Mouse (Mus musculus): ENCODE data around the gene 2810459M11Rik. TPM values are rescaled to one million over a fixed set of nuclear protein-coding genes. Genes with fewer than 3 reads are reported as not detected.

Gene 2810459M11Rik
- total RNA-seq, 2 experiments from 2014 or later: 9.8 to 11.9 TPM

- no peak for TF ChIP-seq CTCF (conservative IDR thresholded peaks at IDR 0.05)
- peak; percentile 63 to 88 for DNase-seq (ENCODE audit: low spot score in 2 of 2)
- Histone ChIP-seq H3K27ac (peak overlapping the region; percentile 91), H3K4me3 (no peak overlapping the region)
Observed at GRCm38 (mm10) chr1:86032273-86032987, 13.2 kb upstream of the 2810459M11Rik start.

- no peak for DNase-seq (ENCODE audit: low spot score in 2 of 2)
- no peak for TF ChIP-seq CTCF (conservative IDR thresholded peaks at IDR 0.05)
- Histone ChIP-seq H3K4me3 (no peak overlapping the region), H3K27ac (peak overlapping the region; percentile 80)
Observed at GRCm38 (mm10) chr1:86038191-86038951, 7.3 kb upstream of the 2810459M11Rik start.

- Histone ChIP-seq H3K27ac (no peak overlapping the region), H3K4me3 (no peak overlapping the region)
- TF ChIP-seq CTCF (conservative IDR thresholded peaks at IDR 0.05): no peak
- DNase-seq (ENCODE audit: low spot score in 2 of 2): no peak
Observed at GRCm38 (mm10) chr1:86040131-86040530, 5.5 kb upstream of the 2810459M11Rik start.

- H3K4me3 ChIP-seq: no peak overlapping the region
- TF ChIP-seq CTCF (conservative IDR thresholded peaks at IDR 0.05): no peak
- no peak for DNase-seq (ENCODE audit: low spot score in 2 of 2)
- no peak overlapping the region for H3K27ac ChIP-seq
Observed at GRCm38 (mm10) chr1:86040817-86041216, 4.8 kb upstream of the 2810459M11Rik start.

- TF ChIP-seq CTCF (conservative IDR thresholded peaks at IDR 0.05): no peak
- Histone ChIP-seq H3K4me3 (no peak overlapping the region; the same call in 1 of the 2 replicates), H3K27ac (peak overlapping the region; percentile 92)
- DNase-seq (ENCODE audit: low spot score in 2 of 2): no peak
Observed at GRCm38 (mm10) chr1:86045056-86045455, 607 bp upstream of the 2810459M11Rik start.

GRCm38 (mm10) chr1:86046833-86047563 is 1.3 kb downstream of the 2810459M11Rik start:
- Histone ChIP-seq H3K27ac (peak overlapping the region; percentile 92), H3K4me3 (peak overlapping the region; percentile 71)
- no peak for TF ChIP-seq CTCF (conservative IDR thresholded peaks at IDR 0.05)
- DNase-seq (ENCODE audit: low spot score in 2 of 2): no peak

- no peak for TF ChIP-seq CTCF (conservative IDR thresholded peaks at IDR 0.05)
- Histone ChIP-seq H3K4me3 (no peak overlapping the region; the same call in 1 of the 2 replicates), H3K27ac (peak overlapping the region; percentile 20; the same call in 1 of the 2 replicates)
- DNase-seq (ENCODE audit: low spot score in 2 of 2): no peak
Observed at GRCm38 (mm10) chr1:86048231-86048630, 2.6 kb downstream of the 2810459M11Rik start.

GRCm38 (mm10) chr1:86048744-86049143 is 3.1 kb downstream of the 2810459M11Rik start:
- no peak for TF ChIP-seq CTCF (conservative IDR thresholded peaks at IDR 0.05)
- H3K4me3 ChIP-seq: no peak overlapping the region
- H3K27ac ChIP-seq: peak overlapping the region; percentile 20; the same call in 1 of the 2 replicates
- no peak for DNase-seq (ENCODE audit: low spot score in 2 of 2)

GRCm38 (mm10) chr1:86053198-86053921 is 7.7 kb downstream of the 2810459M11Rik start:
- DNase-seq (ENCODE audit: low spot score in 2 of 2): peak; percentile 67 to 79
- Histone ChIP-seq H3K27ac (peak overlapping the region; percentile 83), H3K4me3 (no peak overlapping the region)
- TF ChIP-seq CTCF (conservative IDR thresholded peaks at IDR 0.05): no peak

- Histone ChIP-seq H3K4me3 (no peak overlapping the region), H3K27ac (peak overlapping the region; percentile 83; the same call in 1 of the 2 replicates)
- no peak for TF ChIP-seq CTCF (conservative IDR thresholded peaks at IDR 0.05)
- no peak for DNase-seq (ENCODE audit: low spot score in 2 of 2)
Observed at GRCm38 (mm10) chr1:86054943-86055342, 9.3 kb downstream of the 2810459M11Rik start.

- Histone ChIP-seq H3K4me3 (no peak overlapping the region), H3K27ac (peak overlapping the region; percentile 83; the same call in 1 of the 2 replicates)
- TF ChIP-seq CTCF (conservative IDR thresholded peaks at IDR 0.05): no peak
- no peak for DNase-seq (ENCODE audit: low spot score in 2 of 2)
Observed at GRCm38 (mm10) chr1:86056284-86056683, 10.6 kb downstream of the 2810459M11Rik start.
